Mouse (Mus musculus): ENCODE data around the gene Gm28230.

The Gm28230 gene

GRCm38 (mm10) chr2:74724244-74725015, 2.1 kb upstream of the Gm28230 start:
- DNase-seq (ENCODE audit: low spot score) = no peak

GRCm38 (mm10) chr2:74725171-74725570, 1.4 kb upstream of the Gm28230 start:
- no peak for DNase-seq (ENCODE audit: low spot score)

GRCm38 (mm10) chr2:74726973-74727639, 578 bp downstream of the Gm28230 start:
- DNase-seq (ENCODE audit: low spot score) = no peak

GRCm38 (mm10) chr2:74727640-74728302, 1.2 kb downstream of the Gm28230 start:
- DNase-seq (ENCODE audit: low spot score) = no peak

GRCm38 (mm10) chr2:74728303-74728680, 1.8 kb downstream of the Gm28230 start:
- no peak for DNase-seq (ENCODE audit: low spot score)

GRCm38 (mm10) chr2:74730331-74730730, 3.8 kb downstream of the Gm28230 start:
- DNase-seq (ENCODE audit: low spot score) = no peak

- DNase-seq (ENCODE audit: low spot score) = no peak
Measured at GRCm38 (mm10) chr2:74731055-74731454, 4.5 kb downstream of the Gm28230 start.

GRCm38 (mm10) chr2:74731799-74732512, 5.4 kb downstream of the Gm28230 start:
- no peak for DNase-seq (ENCODE audit: low spot score)

GRCm38 (mm10) chr2:74732513-74733316, 6.2 kb downstream of the Gm28230 start:
- DNase-seq (ENCODE audit: low spot score) = no peak

- no peak for DNase-seq (ENCODE audit: low spot score)
Measured at GRCm38 (mm10) chr2:74733317-74733661, 6.8 kb downstream of the Gm28230 start.

- no peak for DNase-seq (ENCODE audit: low spot score)
Measured at GRCm38 (mm10) chr2:74733765-74734164, 7.2 kb downstream of the Gm28230 start.

GRCm38 (mm10) chr2:74734451-74734850, 7.9 kb downstream of the Gm28230 start:
- DNase-seq (ENCODE audit: low spot score) = no peak

- DNase-seq (ENCODE audit: low spot score) = no peak
Measured at GRCm38 (mm10) chr2:74734996-74735811, 8.7 kb downstream of the Gm28230 start.

GRCm38 (mm10) chr2:74735851-74736687, 9.5 kb downstream of the Gm28230 start:
- no peak for DNase-seq (ENCODE audit: low spot score)

- DNase-seq (ENCODE audit: low spot score) = no peak
Measured at GRCm38 (mm10) chr2:74736688-74737577, 10.4 kb downstream of the Gm28230 start.

- no peak for DNase-seq (ENCODE audit: low spot score)
Measured at GRCm38 (mm10) chr2:74737578-74738070, 11.1 kb downstream of the Gm28230 start.

- no peak for DNase-seq (ENCODE audit: low spot score)
Measured at GRCm38 (mm10) chr2:74738623-74739475, 12.3 kb downstream of the Gm28230 start.

GRCm38 (mm10) chr2:74739476-74739800, 12.9 kb downstream of the Gm28230 start:
- no peak for DNase-seq (ENCODE audit: low spot score)

Data from layer of hippocampus, adult 9-10 months (tissue).